Comparison of ENCODE assay signal across 9 mouse cellular contexts in genomic region chr17:84009194-84009593, GRCm38 (mm10).
A peak's percentile ranks its signal among the peaks of the same experiment; 100 is the strongest.
DNase-seq lines count a peak whose midpoint lies in the region; ATAC-seq lines count a peak whose summit lies in the region.
"Had no signal": no experiment of that assay in that cellular context is flagged by ENCODE, and none has a peak within 500 bp of the region (broad histone marks: within the 10 kb centered on the region; RNA-seq: fewer than 3 reads in every experiment).

No protein-coding gene starts in this region.

- H3K4me1 ChIP-seq in kidney, embryonic 14.5 days (ENCODE audit: control insufficient read depth, insufficient read depth, low read length) = peaks cover 12% of the 10 kb centered on the region
- 0 out of 2 replicates have a peak, but pooled peaks cover 4% of the 10 kb centered on the region for H3K4me1 ChIP-seq in forebrain, embryonic 16.5 days (replicated peaks; ENCODE audit: control insufficient read depth, insufficient read depth, low read length)
- H3K4me1 ChIP-seq in neural tube, embryonic 14.5 days (ENCODE audit: control insufficient read depth, insufficient read depth, low read length) = no peaks in the 10 kb centered on the region

- no peak overlapping the region for H3K4me3 ChIP-seq in kidney, embryonic 14.5 days (ENCODE audit: low read length)
- no peak overlapping the region for H3K4me3 ChIP-seq in forebrain, embryonic 16.5 days (replicated peaks; ENCODE audit: low read length)
- no peak overlapping the region for H3K4me3 ChIP-seq in neural tube, embryonic 14.5 days (ENCODE audit: low read depth, low read length)
- H3K4me3 ChIP-seq: erythroblast, embryonic 14.5 days had no signal

- H3K27me3 ChIP-seq in kidney, embryonic 14.5 days (ENCODE audit: control insufficient read depth, insufficient read depth, low read length) = no peaks in the 10 kb centered on the region
- no peaks in the 10 kb centered on the region for H3K27me3 ChIP-seq in forebrain, embryonic 16.5 days (replicated peaks; ENCODE audit: control insufficient read depth, insufficient read depth, low read length)
- H3K27me3 ChIP-seq in neural tube, embryonic 14.5 days (ENCODE audit: control insufficient read depth, insufficient read depth, low read length) = no peaks in the 10 kb centered on the region

- ATAC-seq in kidney, embryonic 14.5 days (ENCODE audit: low FRiP score, low TSS enrichment) = 0 out of 2 replicates have a peak, but pooled peaks have one; percentile 33
- peak; percentile 84 for ATAC-seq in forebrain, embryonic 16.5 days
- peak; percentile 86 for ATAC-seq in neural tube, embryonic 14.5 days (ENCODE audit: low read depth)

- no peak overlapping the region for H3K9ac ChIP-seq in kidney, embryonic 14.5 days (ENCODE audit: low read depth, low read length)
- H3K9ac ChIP-seq in forebrain, embryonic 16.5 days (replicated peaks; ENCODE audit: low read depth, low read length) = no peak overlapping the region
- no peak overlapping the region for H3K9ac ChIP-seq in neural tube, embryonic 14.5 days (replicated peaks; ENCODE audit: low read depth, low read length)

- 69% methylated on average over 8 of the region's 8 CpGs for whole genome bisulfite sequencing in kidney, embryonic 14.5 days
- WGBS in forebrain, embryonic 16.5 days = 52% methylated on average over 8 of the region's 8 CpGs
- WGBS in neural tube, embryonic 14.5 days = 44% methylated on average over 8 of the region's 8 CpGs

- no peaks in the 10 kb centered on the region for H3K36me3 ChIP-seq in kidney, embryonic 14.5 days (ENCODE audit: control insufficient read depth, insufficient read depth, low read length)
- H3K36me3 ChIP-seq in forebrain, embryonic 16.5 days (ENCODE audit: control insufficient read depth, insufficient read depth) = no peaks in the 10 kb centered on the region
- no peaks in the 10 kb centered on the region for H3K36me3 ChIP-seq in neural tube, embryonic 14.5 days (ENCODE audit: control insufficient read depth, insufficient read depth, low read length)

- 0 out of 2 replicates have a peak overlapping the region, but pooled peaks have one; percentile 17 for H3K27ac ChIP-seq in kidney, embryonic 14.5 days (ENCODE audit: low read depth, low read length)
- 0 out of 2 replicates have a peak overlapping the region, but pooled peaks have one; percentile 27 for H3K27ac ChIP-seq in forebrain, embryonic 16.5 days (ENCODE audit: low read length)
- peak overlapping the region; percentile 63; the same call in 1 of the 2 replicates for H3K27ac ChIP-seq in neural tube, embryonic 14.5 days (ENCODE audit: low read depth, low read length)

- H3K9me3 ChIP-seq in kidney, embryonic 14.5 days (ENCODE audit: control insufficient read depth, low read length) = no peaks in the 10 kb centered on the region
- H3K9me3 ChIP-seq in forebrain, embryonic 16.5 days (ENCODE audit: control insufficient read depth, low read length) = no peaks in the 10 kb centered on the region
- H3K9me3 ChIP-seq in neural tube, embryonic 14.5 days (ENCODE audit: control insufficient read depth, low read length) = no peaks in the 10 kb centered on the region

- H3K4me2 ChIP-seq in kidney, embryonic 14.5 days (replicated peaks; ENCODE audit: low read depth, low read length) = no peak overlapping the region
- H3K4me2 ChIP-seq in forebrain, embryonic 16.5 days (ENCODE audit: low read length) = no peak overlapping the region
- no peak overlapping the region for H3K4me2 ChIP-seq in neural tube, embryonic 14.5 days (ENCODE audit: low read depth, low read length)

- no peak for DNase-seq in kidney, postnatal 4 days
- DNase-seq in layer of hippocampus, postnatal 36 days = peak; percentile 62 to 71
- DNase-seq in urinary bladder, postnatal 25 days (ENCODE audit: low spot score) = no peak
- DNase-seq in gastrocnemius, postnatal 25 days = no peak
- DNase-seq in embryo, embryonic 10 days (ENCODE audit: low spot score) = no peak

Comparison
In these comparisons a context has a peak if more than half of its experiments do, and no peak if none do; other contexts are left out.
1. ATAC-seq: peak in every context shown above with its lines; median percentile 86 in neural tube, embryonic 14.5 days; 84 in forebrain, embryonic 16.5 days; 33 in kidney, embryonic 14.5 days.
2. DNase-seq: peak in layer of hippocampus, postnatal 36 days (2 of 2); none in kidney, postnatal 4 days (0 of 2), urinary bladder, postnatal 25 days (single experiment), gastrocnemius, postnatal 25 days (single experiment) and embryo, embryonic 10 days (single experiment).
3. Peak in every context shown above with its lines, with median percentiles within 50 percentile points of each other: H3K27ac ChIP-seq.